Mouse (Mus musculus): Measurements from ENCODE around the gene Smarcc1.
A peak's percentile ranks its signal among the peaks of the same experiment; 100 is the strongest.

Gene Smarcc1

GRCm38 (mm10) chr9:110275882-110276281 is 158.4 kb downstream of the Smarcc1 start:
- no peak for DNase-seq (ENCODE audit: extremely low read depth, insufficient read length, low spot score)

DNA sequence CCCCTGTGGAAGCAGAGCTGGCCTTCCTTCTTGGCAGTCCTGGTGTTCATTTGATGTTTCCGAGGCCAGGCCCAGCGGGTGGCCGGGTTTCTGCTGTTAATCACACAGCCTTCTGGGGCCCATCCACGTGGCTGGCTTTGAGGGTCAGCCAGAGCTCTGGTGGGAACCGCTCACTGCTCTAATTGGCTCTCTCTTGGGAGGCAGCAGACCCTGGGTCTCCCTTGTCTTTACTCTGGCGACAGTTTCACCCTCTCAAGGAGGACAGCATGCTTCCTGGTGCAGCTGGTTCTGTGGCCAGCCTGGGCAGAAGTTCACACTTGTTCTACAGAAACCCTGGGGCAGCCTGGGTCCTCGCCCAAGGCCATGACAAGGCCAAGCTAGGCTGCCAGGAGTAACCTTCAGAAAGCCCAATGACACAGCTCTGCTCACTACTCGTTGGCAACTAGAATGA is 159.9 kb downstream of the Smarcc1 start:
- DNase-seq (ENCODE audit: extremely low read depth, insufficient read length, low spot score), result peak; percentile 10

- no peak for DNase-seq (ENCODE audit: extremely low read depth, insufficient read length, low spot score)
These were observed 166.7 kb downstream of the Smarcc1 start for GRCm38 (mm10) chr9:110284075-110284697.

- no peak for DNase-seq (ENCODE audit: extremely low read depth, insufficient read length, low spot score)
These were observed 169.9 kb downstream of the Smarcc1 start for GRCm38 (mm10) chr9:110287321-110287924.
